In the genomic region with DNA sequence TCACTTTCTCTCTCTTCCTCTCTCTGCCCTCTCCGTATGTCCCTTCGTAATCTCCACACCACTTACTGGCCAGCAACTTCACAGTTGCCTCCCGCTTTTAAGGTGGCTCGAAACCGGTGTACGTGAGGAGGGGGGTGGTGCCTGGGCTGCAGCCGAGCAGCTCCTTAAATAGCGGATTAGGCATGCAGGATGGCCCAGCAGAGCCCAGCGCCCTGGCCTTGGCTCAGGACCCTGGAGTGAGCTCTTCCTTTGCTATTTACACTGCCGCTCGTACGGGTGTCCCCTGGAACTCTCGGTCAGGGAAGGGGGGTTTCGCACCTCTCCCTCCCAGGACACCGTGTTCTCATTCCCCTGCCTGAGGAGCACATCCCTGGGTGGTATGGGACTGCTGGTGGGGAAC, we compare ENCODE assay signal across 8 mouse cellular contexts. TPM values are rescaled to one million over a fixed set of nuclear protein-coding genes. Genes with fewer than 3 reads are reported as not detected.
DNase-seq lines count a peak whose midpoint lies in the region; ATAC-seq and TF ChIP-seq lines count a peak whose summit lies in the region.

A gene (minus strand): TSS at position 124 of the 400 bp plus-strand sequence.

- peak within 1 kb of the TSS; percentile 54 for H3K9ac ChIP-seq in hindbrain, embryonic 12.5 days
- H3K9ac ChIP-seq in liver, embryonic 11.5 days (ENCODE audit: low read depth, low read length): peak within 1 kb of the TSS; percentile 55

- H3K36me3 ChIP-seq in megakaryocyte, embryonic 14.5 days (replicated peaks; ENCODE audit: low read length): no peaks in the 10 kb centered on the region
- H3K36me3 ChIP-seq in hindbrain, embryonic 12.5 days: no peaks in the 10 kb centered on the region
- no peaks in the 10 kb centered on the region for H3K36me3 ChIP-seq in liver, embryonic 11.5 days (ENCODE audit: control insufficient read depth, insufficient read depth, low read length)
- no peaks in the 10 kb centered on the region for H3K36me3 ChIP-seq in small intestine, adult 2 months (ENCODE audit: control insufficient read depth, insufficient read depth, low read length)

- H3K4me1 ChIP-seq in megakaryocyte, embryonic 14.5 days: peaks cover 50% of the 10 kb centered on the region
- peaks cover 35% of the 10 kb centered on the region for H3K4me1 ChIP-seq in hindbrain, embryonic 12.5 days
- H3K4me1 ChIP-seq in liver, embryonic 11.5 days (replicated peaks; ENCODE audit: control insufficient read depth, insufficient read depth, low read length): peaks cover 15% of the 10 kb centered on the region
- peaks cover 3% of the 10 kb centered on the region for H3K4me1 ChIP-seq in small intestine, adult 2 months (ENCODE audit: control insufficient read depth, insufficient read depth, insufficient read length, low read length)

- TF ChIP-seq POLR2A in small intestine, adult 2 months (IDR thresholded peaks at IDR 0.05; ENCODE audit: low read depth, low read length): no peak

- H3K27me3 ChIP-seq in megakaryocyte, embryonic 14.5 days (replicated peaks): peaks cover 61% of the 10 kb centered on the region
- peaks cover 12% of the 10 kb centered on the region for H3K27me3 ChIP-seq in hindbrain, embryonic 12.5 days
- peaks cover 27% of the 10 kb centered on the region for H3K27me3 ChIP-seq in liver, embryonic 11.5 days (replicated peaks; ENCODE audit: control insufficient read depth, insufficient read depth, low read length)
- peaks cover 21% of the 10 kb centered on the region for H3K27me3 ChIP-seq in small intestine, adult 2 months (ENCODE audit: control insufficient read depth, insufficient read depth, low read length)

- WGBS in hindbrain, embryonic 12.5 days: 0% methylated on average over 15 of the region's 15 CpGs
- 4% methylated on average over 15 of the region's 15 CpGs for WGBS in liver, embryonic 11.5 days
- WGBS in small intestine, adult 2 months: 4% methylated on average over 15 of the region's 15 CpGs

- DNase-seq in forelimb bud, embryonic 11.5 days (ENCODE audit: low read depth, low spot score): peak; percentile 49
- peak; percentile 55 for DNase-seq in liver, embryonic 11.5 days (ENCODE audit: low spot score)
- DNase-seq in T-cell, adult 2 months (ENCODE audit: low spot score): no peak
- DNase-seq in frontal cortex, postnatal 14 days (ENCODE audit: low spot score in 2 of 2): no peak

- no peak for TF ChIP-seq CTCF in small intestine, adult 2 months (IDR thresholded peaks at IDR 0.05; ENCODE audit: extremely low read depth, insufficient read length, insufficient replicate concordance, low read depth, low read length)

- peak within 1 kb of the TSS; percentile 88 for H3K4me3 ChIP-seq in megakaryocyte, embryonic 14.5 days (replicated peaks)
- H3K4me3 ChIP-seq in hindbrain, embryonic 12.5 days: peak within 1 kb of the TSS; percentile 25
- H3K4me3 ChIP-seq in liver, embryonic 11.5 days (ENCODE audit: low read depth, low read length): peak within 1 kb of the TSS; percentile 45
- peak within 1 kb of the TSS; percentile 12 for H3K4me3 ChIP-seq in small intestine, adult 2 months (ENCODE audit: low read depth, low read length)

- H3K4me2 ChIP-seq in hindbrain, embryonic 12.5 days (replicated peaks): peak within 1 kb of the TSS; percentile 58
- H3K4me2 ChIP-seq in liver, embryonic 11.5 days: peak within 1 kb of the TSS; percentile 75

- 0 out of 2 replicates have a peak within 1 kb of the TSS, but pooled peaks have one; percentile 23 for H3K27ac ChIP-seq in hindbrain, embryonic 12.5 days
- peak within 1 kb of the TSS; percentile 83 for H3K27ac ChIP-seq in liver, embryonic 11.5 days (ENCODE audit: low read depth, low read length)
- no peak within 1 kb of the TSS for H3K27ac ChIP-seq in small intestine, adult 2 months (ENCODE audit: insufficient read depth, low read depth, low read length)

- ATAC-seq in megakaryocyte, adult 5-6 weeks (ENCODE audit: poor library complexity, severe bottlenecking): no peak
- peak; percentile 55 for ATAC-seq in hindbrain, embryonic 12.5 days (ENCODE audit: low FRiP score)
- no peak for ATAC-seq in liver, embryonic 11.5 days (replicated peaks; ENCODE audit: low FRiP score)

- H3K9me3 ChIP-seq in megakaryocyte, embryonic 14.5 days: no peaks in the 10 kb centered on the region
- H3K9me3 ChIP-seq in hindbrain, embryonic 12.5 days (replicated peaks): no peaks in the 10 kb centered on the region
- H3K9me3 ChIP-seq in liver, embryonic 11.5 days (ENCODE audit: control insufficient read depth, low read length): no peaks in the 10 kb centered on the region

RNA-seq across cellular contexts. Expression of the gene that starts here (rescaled TPM):
- not detected in 2 replicates for polyA plus RNA-seq in megakaryocyte, embryonic 14.5 days (2012; ENCODE audit: insufficient read depth, low replicate concordance)
- total RNA-seq in megakaryocyte, adult 5-6 weeks (2015): not detected in 2 replicates
- not detected in 2 replicates for total RNA-seq in megakaryocyte, adult 5-6 weeks (2017)
- 12.8 and 13.8 TPM in 2 replicates for polyA plus RNA-seq in hindbrain, embryonic 12.5 days (2016; fragmentation: Nextera tagmentation; extraction: Ambion mirVana)
- 27.4 and 28.9 TPM in 2 replicates for polyA plus RNA-seq in liver, embryonic 11.5 days (2014; fragmentation: Nextera tagmentation; extraction: Ambion mirVana)
- 0.75 and 0.81 TPM in 2 replicates for polyA plus RNA-seq in small intestine, adult 2 months (2012; rRNA removed)

Comparison
In these comparisons a context has a peak if more than half of its experiments do, and no peak if none do; other contexts are left out.
1. H3K4me3 ChIP-seq: peak in every context shown above with its lines; median percentile 88 in megakaryocyte, embryonic 14.5 days; 45 in liver, embryonic 11.5 days; 25 in hindbrain, embryonic 12.5 days; 12 in small intestine, adult 2 months.
2. DNase-seq: peak in forelimb bud, embryonic 11.5 days (single experiment) and liver, embryonic 11.5 days (single experiment); none in T-cell, adult 2 months (single experiment) and frontal cortex, postnatal 14 days (0 of 2).